Mouse (Mus musculus): ENCODE results near the gene Abcb6. TPM values are rescaled to one million over a fixed set of nuclear protein-coding genes. Genes with fewer than 3 reads are reported as not detected.

Gene Abcb6
- total RNA-seq, 2 experiments from 2014 or later, result 26.1 to 27.2 TPM

GRCm38 (mm10) chr1:75142301-75143261, 37.6 kb downstream of the Abcb6 start, which contains the start of the genes Cnppd1 and Retreg2:
Gene Cnppd1 (minus strand): TSS chr1:75142711.
Gene Retreg2 (plus strand): TSS chr1:75142778.
- peak; percentile 96 to 97 for DNase-seq

DNA sequence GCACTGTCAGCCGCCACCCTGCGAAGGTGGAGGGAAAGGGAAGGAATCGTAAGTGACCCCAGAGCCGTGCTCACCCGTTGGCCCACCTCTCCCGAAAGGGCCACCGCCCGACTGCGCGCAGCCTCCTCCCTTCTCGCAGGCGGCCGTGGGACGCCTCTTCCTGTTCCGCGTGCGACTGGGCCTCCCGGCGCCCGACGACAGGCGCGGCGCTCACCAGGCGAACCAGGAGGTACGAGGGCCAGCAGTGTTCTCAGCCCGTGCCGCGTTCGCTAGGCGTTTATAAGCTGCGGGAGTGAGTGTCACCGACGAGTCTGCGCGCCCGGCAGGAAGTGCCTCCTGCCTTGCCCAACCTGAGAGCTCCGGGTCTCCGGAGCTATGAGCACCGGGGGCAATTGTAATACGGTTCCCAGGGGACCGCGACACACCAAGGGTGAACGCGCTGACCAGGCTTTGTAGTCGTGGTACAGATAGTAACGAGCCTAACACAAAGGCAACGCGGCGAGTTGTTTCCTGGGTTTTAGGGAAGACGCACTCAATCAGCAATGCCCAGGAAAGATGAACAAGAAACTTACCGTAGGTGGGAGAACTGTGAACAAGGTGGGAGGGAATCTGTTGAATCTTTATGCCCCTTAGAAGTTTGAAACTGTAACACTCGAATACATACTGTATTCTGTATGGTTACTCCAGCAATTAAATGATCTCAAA, 38.6 kb downstream of the Abcb6 start:
- peak; percentile 49 to 65 for DNase-seq

GRCm38 (mm10) chr1:75140601-75141190, 39.5 kb downstream of the Abcb6 start:
- DNase-seq, result no peak

DNA sequence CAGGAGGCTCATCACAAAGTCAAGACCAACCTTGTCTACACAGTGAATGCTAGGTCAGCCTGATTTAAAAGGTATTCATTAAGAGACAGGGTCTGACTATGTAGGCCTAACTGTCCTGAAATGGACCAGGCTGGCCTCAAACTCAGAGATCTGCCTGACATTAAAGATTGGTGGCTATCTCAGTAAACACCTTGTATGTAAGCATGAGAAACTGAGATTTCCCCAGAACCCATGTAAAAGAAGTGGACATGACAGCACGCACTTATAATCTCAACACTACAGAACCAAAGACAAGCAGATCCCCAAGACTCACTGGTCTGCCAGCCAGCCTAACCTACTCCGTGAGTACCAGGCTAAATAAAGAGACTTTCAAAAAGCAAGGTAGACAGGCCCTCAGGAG, 41.7 kb downstream of the Abcb6 start:
- DNase-seq, result no peak

- no peak for DNase-seq
These were observed 43.5 kb downstream of the Abcb6 start for GRCm38 (mm10) chr1:75136730-75137129.

DNA sequence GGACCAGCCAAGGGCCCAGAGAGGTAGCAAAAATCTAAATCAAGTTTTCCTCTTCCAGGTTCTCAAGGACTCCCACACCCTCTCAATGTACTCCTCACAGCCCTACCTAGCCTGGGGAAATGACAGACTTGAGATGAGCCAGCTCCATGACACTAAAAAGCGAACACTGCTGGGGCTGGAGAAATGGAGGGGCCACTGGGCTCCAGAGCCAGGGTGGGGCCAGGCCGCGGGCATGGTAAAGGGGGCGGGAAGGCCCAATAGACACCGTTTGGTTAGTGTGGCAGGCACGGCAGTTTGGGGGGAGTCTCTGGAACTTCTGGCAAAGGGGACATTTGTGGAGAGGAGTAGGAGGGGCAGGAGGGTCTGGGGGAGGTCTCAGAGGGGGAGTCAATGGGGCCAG, 43.9 kb downstream of the Abcb6 start:
- no peak for DNase-seq

DNA sequence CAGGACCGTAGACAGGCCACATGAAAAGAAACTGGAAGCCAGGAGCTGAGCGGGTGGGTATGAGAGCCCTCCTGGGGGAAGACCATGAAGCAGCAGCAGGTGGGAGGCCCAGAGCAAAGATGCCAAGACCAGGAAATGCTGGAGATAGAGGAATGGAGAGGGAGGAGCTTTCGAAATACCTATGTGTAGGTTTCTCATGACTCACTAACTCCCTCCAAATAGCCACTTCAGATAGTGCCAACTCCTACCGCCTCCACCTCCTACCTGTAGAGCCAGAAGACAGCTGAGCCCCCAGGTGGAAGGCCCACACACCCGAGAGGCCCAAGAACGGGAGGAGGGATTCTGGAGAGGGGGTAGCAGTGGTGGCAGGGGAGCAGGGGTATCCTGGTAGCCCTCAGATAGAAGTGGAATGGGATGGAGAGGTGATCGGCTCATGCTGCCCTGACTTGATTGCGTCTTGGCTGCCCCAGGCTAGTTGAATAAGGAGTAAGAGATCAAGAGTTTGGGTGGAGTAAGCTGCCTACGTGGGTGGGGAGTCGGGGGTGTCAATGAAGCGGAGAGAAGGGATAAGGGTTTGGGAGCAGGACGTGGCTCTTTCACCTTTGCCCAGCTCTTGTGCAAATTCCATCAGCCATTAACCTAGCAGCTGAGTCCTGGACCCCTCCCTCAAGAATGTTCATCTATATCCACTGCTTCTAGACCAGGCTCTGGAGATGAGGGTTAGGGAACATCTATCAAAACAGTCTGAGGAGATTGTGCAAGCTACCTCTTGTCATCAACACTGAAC, 46.6 kb downstream of the Abcb6 start, which contains the start of gene Slc23a3:
Gene Slc23a3, minus strand, starts transcription at position 470 of the 787 bp plus-strand sequence.
- no peak for DNase-seq

DNA sequence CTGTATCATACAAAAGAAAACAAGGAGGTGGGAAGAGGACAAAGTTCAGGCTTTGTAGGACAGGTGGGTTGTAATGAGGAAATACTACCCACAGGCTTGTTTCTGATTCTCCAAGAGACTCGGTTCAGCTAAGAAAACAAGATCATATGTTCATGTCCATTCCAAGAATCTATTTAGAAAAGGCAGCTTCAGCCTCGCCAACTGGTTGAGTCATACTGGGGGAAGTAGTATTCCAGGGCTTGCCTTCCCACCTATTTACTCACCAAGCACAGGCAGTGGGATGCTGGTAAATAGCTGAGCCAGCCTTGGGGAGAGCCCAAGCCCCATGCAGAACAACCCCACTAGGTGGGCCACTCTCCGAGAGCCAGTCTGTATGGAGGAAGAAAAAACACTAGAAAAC, 51.6 kb downstream of the Abcb6 start:
- no peak for DNase-seq

DNA sequence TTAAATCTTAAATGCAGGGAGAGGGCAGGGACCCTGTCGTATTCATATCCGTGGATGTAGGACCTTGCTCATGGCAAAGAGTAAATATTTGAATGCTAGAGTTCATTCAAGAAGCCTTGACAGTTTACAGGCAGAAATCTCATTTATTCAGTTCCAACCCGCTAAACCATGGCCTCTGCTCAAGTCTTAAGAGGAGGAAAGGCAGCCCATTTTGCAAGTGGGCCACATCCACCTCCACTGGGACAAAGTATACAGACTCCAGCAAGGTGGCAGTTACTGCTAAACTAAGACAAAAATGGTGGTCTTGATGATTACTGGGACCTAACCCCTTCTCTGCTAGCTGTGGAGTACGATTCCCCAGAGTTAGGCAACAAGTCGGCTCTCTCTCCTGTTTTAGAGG, 54.8 kb downstream of the Abcb6 start:
- DNase-seq, result no peak

DNA sequence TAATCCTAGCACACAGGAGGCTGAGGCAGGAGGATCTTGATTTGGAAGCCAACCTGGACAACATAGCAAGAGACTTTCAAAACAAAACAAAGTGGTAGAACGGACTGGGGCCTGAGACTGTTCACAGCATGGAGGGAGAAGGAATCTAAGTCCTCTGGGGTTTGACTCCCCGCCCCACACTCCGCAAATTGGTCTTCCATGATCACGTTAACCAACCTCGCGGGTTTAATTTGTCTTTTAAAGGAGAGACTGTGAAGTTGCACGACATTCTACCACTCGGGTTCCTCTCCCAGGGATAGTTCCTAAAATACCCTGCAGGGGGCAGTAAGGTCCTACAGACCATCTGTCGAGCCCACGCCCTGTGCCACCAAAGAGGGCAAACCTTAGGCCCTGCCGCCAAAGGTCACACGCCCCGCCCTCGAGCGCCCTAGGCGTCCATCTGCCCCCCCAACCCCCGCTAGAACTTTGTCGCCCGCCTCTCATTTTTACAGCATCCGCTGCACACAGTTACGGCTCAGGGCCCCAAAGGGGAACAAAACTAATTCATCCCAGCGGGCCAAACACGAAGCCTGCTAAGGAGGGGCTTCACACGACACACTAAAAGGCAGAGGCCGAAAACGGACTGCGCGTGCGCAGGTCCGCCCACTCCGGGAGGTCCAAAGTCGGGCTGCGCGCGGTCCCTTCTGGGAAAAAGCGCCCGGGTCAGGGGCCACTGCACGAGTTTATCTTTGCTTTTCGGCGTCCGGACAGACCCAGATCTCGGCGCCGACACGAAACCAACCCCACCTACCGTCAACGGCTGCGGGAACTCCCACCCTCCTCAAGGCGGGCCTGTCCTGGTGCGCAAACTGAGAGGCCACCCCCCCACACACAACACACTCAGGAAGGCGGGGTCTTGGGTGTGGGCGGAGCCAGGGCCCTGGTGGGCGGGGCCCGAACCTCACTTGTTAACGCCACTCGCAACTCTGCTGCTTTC, 55.6 kb downstream of the Abcb6 start, which contains the start of gene Nhej1:
Gene Nhej1, minus strand, starts transcription at position 855 of the 976 bp plus-strand sequence.
- DNase-seq, result peak; percentile 88

DNA sequence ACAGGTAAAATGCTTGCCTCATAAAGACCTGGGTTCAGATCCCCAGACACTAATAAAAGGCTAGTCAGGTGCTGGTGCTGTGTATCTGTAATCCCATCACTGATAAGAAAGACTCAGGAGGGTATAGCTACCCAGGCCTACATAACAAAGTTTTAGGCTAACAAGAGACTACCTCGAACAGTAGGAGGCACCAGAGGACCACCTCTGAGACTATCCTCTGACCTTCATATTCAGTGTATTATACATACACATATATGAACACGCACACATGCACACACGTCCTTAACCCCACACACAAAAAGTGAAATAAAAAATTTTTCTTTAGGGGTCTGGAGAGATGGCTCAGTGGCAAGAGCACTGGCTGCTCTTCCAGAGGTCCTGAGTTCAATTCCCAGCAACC, 58.0 kb downstream of the Abcb6 start:
- DNase-seq, result no peak

Small RNA genes within 50 kb of the gene (microRNA-seq; reads per million reads assigned to microRNA genes)
- 0 reads per million in 2 experiments for gene Gm27943

Other genes starting within 250 kb of the Abcb6 start
- 1 to 10 TPM; 1.5 to 1.8 TPM for gene Cfap65, start 244.8 kb downstream of the Abcb6 start, total RNA-seq (2021)
- under 1 TPM; 0.30 to 0.32 TPM for gene Ihh, start 228.7 kb downstream of the Abcb6 start, total RNA-seq (2021)
- gene Nhej1, start 55.2 kb downstream of the Abcb6 start, total RNA-seq (2021), result 1 to 10 TPM; 2.1 to 2.7 TPM
- gene Slc23a3, start 46.5 kb downstream of the Abcb6 start, total RNA-seq (2021), result under 1 TPM; 0.23 to 0.27 TPM
- 10 to 100 TPM; 26.9 to 33.0 TPM for gene Cnppd1, start 37.7 kb downstream of the Abcb6 start, total RNA-seq (2021)
- gene Retreg2, start 37.6 kb downstream of the Abcb6 start, total RNA-seq (2021), result 100 to 1,000 TPM; 177 to 178 TPM
- gene Zfand2b, start 11.7 kb downstream of the Abcb6 start, total RNA-seq (2021), result 10 to 100 TPM; 31.2 to 36.2 TPM
- gene Ankzf1, start 11.8 kb upstream of the Abcb6 start, total RNA-seq (2021), result 10 to 100 TPM; 25.4 to 28.1 TPM
- gene Atg9a, start 11.8 kb upstream of the Abcb6 start, total RNA-seq (2021), result 100 to 1,000 TPM; 113 to 114 TPM
- gene Glb1l, start 30.4 kb upstream of the Abcb6 start, total RNA-seq (2021), result 10 to 100 TPM; 13.0 to 19.1 TPM
- 10 to 100 TPM; 88.0 to 89.0 TPM for gene Stk16, start 30.4 kb upstream of the Abcb6 start, total RNA-seq (2021)
- gene Tuba4a, start 39.5 kb upstream of the Abcb6 start, total RNA-seq (2021), result 100 to 1,000 TPM; 517 to 555 TPM
- gene A630095N17Rik, start 51.7 kb upstream of the Abcb6 start, total RNA-seq (2021), result not detected
- 10 to 100 TPM; 74.3 to 75.8 TPM for gene Dnajb2, start 56.0 kb upstream of the Abcb6 start, total RNA-seq (2021)
- 100 to 1,000 TPM; 372 to 375 TPM for gene Ptprn, start 84.1 kb upstream of the Abcb6 start, total RNA-seq (2021)
- gene Resp18, start 98.0 kb upstream of the Abcb6 start, total RNA-seq (2021), result 100 to 1,000 TPM in 1 of 2 experiments, 10 to 100 TPM in 1; 81.7 to 106 TPM
- 10 to 100 TPM; 39.4 to 46.7 TPM for gene Dnpep, start 137.6 kb upstream of the Abcb6 start, total RNA-seq (2021)
- gene Des, start 179.9 kb upstream of the Abcb6 start, total RNA-seq (2021), result 1 to 10 TPM in 1 of 2 experiments, under 1 TPM in 1; 0.72 to 1.1 TPM
- 100 to 1,000 TPM; 166 to 180 TPM for gene Speg, start 194.9 kb upstream of the Abcb6 start, total RNA-seq (2021)